Mouse (Mus musculus) lung, adult 2 months (tissue): ENCODE data around the gene Aifm2. TPM values are rescaled to one million over a fixed set of nuclear protein-coding genes. Genes with fewer than 3 reads are reported as not detected.
A peak's percentile ranks its signal among the peaks of the same experiment; 100 is the strongest.

Experiments used
- DNase-seq: peaks from one replicate; pipeline ENCODE4 v3.0.0; 2022
- H3K4me1 ChIP-seq: fragments of 200-500 bp; 2 replicates; pipeline ENCODE4 v1.6.1; 2011; ENCODE audit warnings: low read length; ENCODE audit not compliant: control insufficient read depth, insufficient read depth
- H3K4me3 ChIP-seq: fragments of 200-500 bp; replicated peaks from 2 replicates; pipeline ENCODE3; 2011; ENCODE audit warnings: low read depth, mild to moderate bottlenecking, control low read depth, low read length; ENCODE audit errors: extremely low read depth
- CTCF ChIP-seq: fragments of 200-500 bp; IDR thresholded peaks from 2 replicates; pipeline ENCODE4 v1.5.1; 2011; ENCODE audit warnings: mild to moderate bottlenecking, low read length, control low read depth; ENCODE audit not compliant: insufficient read depth
- POLR2A ChIP-seq: fragments of 200-500 bp; IDR thresholded peaks from 2 replicates; pipeline ENCODE4 v1.6.1; 2011; ENCODE audit warnings: low read depth, mild to moderate bottlenecking, control low read depth, low read length, borderline replicate concordance; ENCODE audit errors: extremely low read depth
- WGBS: fragments of 180-500 bp; shearing (Covaris S2); methylation state at CpG from one replicate; pipeline ENCODE4 v1.1.7; 2018; 5-methylcytosine and 5-hydroxymethylcytosine counted together
- polyA plus RNA-seq: library from polyadenylated mRNA; depleted of rRNA; stranded (reverse); fragments of >200 nt; gene quantifications from 2 replicates; pipeline ENCODE4 v1.2.3, GENCODE M21; 2012; rRNA removed

Gene Aifm2
- 19.3 and 22.1 TPM in 2 replicates for polyA plus RNA-seq

- peaks cover 3% of the 10 kb centered on the region; the same call in 1 of the 2 replicates for H3K4me1 ChIP-seq
- no peak for TF ChIP-seq CTCF
- TF ChIP-seq POLR2A = peak; percentile 45; the same call in 1 of the 2 replicates
- WGBS = 10% methylated on average over 32 of the region's 36 CpGs
- peak; percentile 52 for DNase-seq
- H3K4me3 ChIP-seq = peak within 1 kb of the TSS; percentile 59
These were observed at the start of gene Aifm2 for GRCm38 (mm10) chr10:61714771-61715461. Gene Aifm2 (plus strand): TSS chr10:61715263.

- Histone ChIP-seq H3K4me1 (no peaks in the 10 kb centered on the region), H3K4me3 (no peak overlapping the region)
- no peak for DNase-seq
- 90% methylated on average over 3 of the region's 3 CpGs for WGBS
- no peak for TF ChIP-seq POLR2A
- TF ChIP-seq CTCF = no peak
These were observed 49.4 kb upstream of the Aifm2 start for GRCm38 (mm10) chr10:61665651-61666050.

- no peaks in the 10 kb centered on the region for H3K4me1 ChIP-seq
- 69% methylated on average over 7 of the region's 7 CpGs for WGBS
- TF ChIP-seq POLR2A (no peak), CTCF (no peak)
- no peak overlapping the region for H3K4me3 ChIP-seq
- DNase-seq = no peak
These were observed 45.8 kb upstream of the Aifm2 start for GRCm38 (mm10) chr10:61669289-61669688.

- DNase-seq = no peak
- H3K4me3 ChIP-seq = no peak overlapping the region
- H3K4me1 ChIP-seq = no peaks in the 10 kb centered on the region
- TF ChIP-seq CTCF (no peak), POLR2A (no peak)
These were observed 45.2 kb upstream of the Aifm2 start for GRCm38 (mm10) chr10:61669896-61670295.

- DNase-seq = no peak
- Histone ChIP-seq H3K4me1 (no peaks in the 10 kb centered on the region), H3K4me3 (no peak overlapping the region)
- WGBS = 98% methylated on average over 3 of the region's 3 CpGs
- TF ChIP-seq POLR2A = no peak
- TF ChIP-seq CTCF = no peak
These were observed 44.3 kb upstream of the Aifm2 start for GRCm38 (mm10) chr10:61670758-61671157.

GRCm38 (mm10) chr10:61675935-61676334 lies 39.1 kb upstream of the Aifm2 start:
- H3K4me1 ChIP-seq = peaks cover 2% of the 10 kb centered on the region
- DNase-seq = no peak
- TF ChIP-seq POLR2A = no peak
- no peak for TF ChIP-seq CTCF
- H3K4me3 ChIP-seq = no peak overlapping the region
- WGBS = 64% methylated on average over 3 of the region's 3 CpGs

GRCm38 (mm10) chr10:61679545-61679944 lies 35.5 kb upstream of the Aifm2 start:
- WGBS = 37% methylated on average over 9 of the region's 9 CpGs
- H3K4me1 ChIP-seq = peaks cover 9% of the 10 kb centered on the region
- DNase-seq = no peak
- peak overlapping the region; percentile 94 for H3K4me3 ChIP-seq
- TF ChIP-seq CTCF = no peak
- no peak for TF ChIP-seq POLR2A

- Histone ChIP-seq H3K4me1 (peaks cover 9% of the 10 kb centered on the region), H3K4me3 (peak within 1 kb of the TSS; percentile 94)
- TF ChIP-seq POLR2A = peak; percentile 92
- TF ChIP-seq CTCF = no peak
- WGBS = 1% methylated on average over 80 of the region's 84 CpGs
- DNase-seq = peak; percentile 98
These were observed 34.8 kb upstream of the Aifm2 start, which contains the start of gene Sar1a for GRCm38 (mm10) chr10:61680015-61680913. Gene Sar1a (plus strand): TSS chr10:61680299.

GRCm38 (mm10) chr10:61689405-61689804 lies 25.7 kb upstream of the Aifm2 start:
- DNase-seq = no peak
- no peak overlapping the region for H3K4me3 ChIP-seq
- 79% methylated on average over 8 of the region's 8 CpGs for WGBS
- no peaks in the 10 kb centered on the region for H3K4me1 ChIP-seq
- no peak for TF ChIP-seq POLR2A
- no peak for TF ChIP-seq CTCF
